Mouse (Mus musculus): ENCODE results near the gene Cdkn3. TPM values are rescaled to one million over a fixed set of nuclear protein-coding genes. Genes with fewer than 3 reads are reported as not detected.
A peak's percentile ranks its signal among the peaks of the same experiment; 100 is the strongest.

Gene Cdkn3
- total and polyA plus RNA-seq, 3 experiments: 16.0 to 27.8 (median 22.8) TPM

DNA sequence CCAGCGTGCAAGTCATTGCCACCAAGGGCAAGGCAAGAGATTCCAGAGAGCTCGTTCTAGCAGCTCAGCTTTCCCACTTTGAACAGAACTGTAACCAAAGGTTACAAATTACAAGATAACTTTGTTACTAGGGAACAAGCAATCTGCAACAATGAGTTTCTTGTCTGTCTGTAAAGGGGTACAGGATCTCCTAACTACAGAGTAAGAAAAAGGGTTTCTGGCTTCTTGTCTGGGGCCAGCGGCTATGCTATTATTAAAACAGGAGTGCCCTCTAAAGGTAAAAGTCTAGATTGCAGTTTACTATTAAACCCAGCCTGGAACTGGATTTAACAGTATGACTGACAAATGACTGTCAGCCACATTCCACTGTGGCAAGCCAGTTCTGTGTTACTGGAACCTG, 36.5 kb upstream of the Cdkn3 start:
- Histone ChIP-seq H3K4me1 (ENCODE audit: control insufficient read depth in 1 of 2, insufficient read depth in 2 of 2) (no peaks in the 10 kb centered on the region), H3K27me3 (replicated peaks) (no peaks in the 10 kb centered on the region), H3K9me3 (replicated peaks; ENCODE audit: low read length) (no peaks in the 10 kb centered on the region), H3K4me3 (replicated peaks in 1 of 3; ENCODE audit: low read depth in 2 of 3, low read length in 2 of 3, poor library complexity in 1 of 3) (no peak overlapping the region), H3K4me2 (ENCODE audit: insufficient read depth, low read depth, poor library complexity, severe bottlenecking) (no peak overlapping the region), H3K79me2 (replicated peaks; ENCODE audit: control insufficient read depth, extremely low read depth, insufficient read depth, poor library complexity, severe bottlenecking) (no peaks in the 10 kb centered on the region), H3K27ac (ENCODE audit: insufficient read depth, low read depth) (no peak overlapping the region), H3K36me3 (replicated peaks in 1 of 2; ENCODE audit: control insufficient read depth in 1 of 2, insufficient read depth in 1 of 2, low read length in 1 of 2) (no peaks in the 10 kb centered on the region), H3K9ac (ENCODE audit: insufficient read depth, low read depth) (no peak overlapping the region)
- dilution Hi-C loops (cut with MboI; ENCODE audit: extremely low pct_ligation_motif_present, extremely low pct_unique_long_range_greater_than_20kb, low sequenced_read_pairs) (no loop called here), in situ Hi-C loops (cut with MboI; ENCODE audit: low pct_ligation_motif_present, low pct_unique_long_range_greater_than_20kb, low sequenced_read_pairs) (loop anchor here (10.0 kb wide), 1 partner anchor 739 kb away; no protein-coding TSS in a partner anchor)
- peak; percentile 63 for DNase-seq (ENCODE audit: extremely low read depth)
- TF ChIP-seq USF1 (IDR thresholded peaks at IDR 0.05; ENCODE audit: low read depth, low read length): no peak
- TF ChIP-seq MAZ (IDR thresholded peaks at IDR 0.05; ENCODE audit: low read depth, low read length): no peak
- TF ChIP-seq TBP (conservative IDR thresholded peaks at IDR 0.05; ENCODE audit: low read depth, low read length): no peak
- TF ChIP-seq CTCF (conservative IDR thresholded peaks at IDR 0.05 in 1 of 2, IDR thresholded peaks at IDR 0.05 in 1 of 2; ENCODE audit: low read depth in 2 of 2, low read length in 2 of 2): peak; percentile 50 to 88
- TF ChIP-seq UBTF (IDR thresholded peaks at IDR 0.05; ENCODE audit: low read depth, low read length): no peak
- TF ChIP-seq RAD21 (IDR thresholded peaks at IDR 0.05; ENCODE audit: low read depth, low read length): peak; percentile 95
- no peak for TF ChIP-seq ETS1 (conservative IDR thresholded peaks at IDR 0.05; ENCODE audit: low read depth, low read length)
- no peak for TF ChIP-seq ZKSCAN1 (IDR thresholded peaks at IDR 0.05; ENCODE audit: borderline replicate concordance, low read depth, low read length)
- no peak for TF ChIP-seq IRF4 (IDR thresholded peaks at IDR 0.05; ENCODE audit: low read depth, low read length)
- no peak for TF ChIP-seq EP300 (IDR thresholded peaks at IDR 0.05; ENCODE audit: low read length)
- TF ChIP-seq TCF12 (IDR thresholded peaks at IDR 0.05; ENCODE audit: low read depth, low read length): no peak
- peak; percentile 76 for TF ChIP-seq SMC3 (IDR thresholded peaks at IDR 0.05; ENCODE audit: low read depth, low read length)
- TF ChIP-seq ZC3H11A (IDR thresholded peaks at IDR 0.05; ENCODE audit: low read depth, low read length): peak; percentile 42; the same call in 1 of the 2 replicates
- 0 out of 2 replicates have a peak, but pooled peaks have one; percentile 15 for TF ChIP-seq NELFE (IDR thresholded peaks at IDR 0.05; ENCODE audit: low read depth, low read length)

GRCm38 (mm10) chr14:46724941-46725340, 35.4 kb upstream of the Cdkn3 start:
- in situ Hi-C loops (cut with MboI; ENCODE audit: low pct_ligation_motif_present, low pct_unique_long_range_greater_than_20kb, low sequenced_read_pairs) (loop anchor here (10.0 kb wide), 1 partner anchor 740 kb away; no protein-coding TSS in a partner anchor), dilution Hi-C loops (cut with MboI; ENCODE audit: extremely low pct_ligation_motif_present, extremely low pct_unique_long_range_greater_than_20kb, low sequenced_read_pairs) (no loop called here)
- Histone ChIP-seq H3K4me3 (replicated peaks in 1 of 3; ENCODE audit: low read depth in 2 of 3, low read length in 2 of 3, poor library complexity in 1 of 3) (no peak overlapping the region), H3K9me3 (replicated peaks; ENCODE audit: low read length) (no peaks in the 10 kb centered on the region), H3K27ac (ENCODE audit: insufficient read depth, low read depth) (no peak overlapping the region), H3K9ac (ENCODE audit: insufficient read depth, low read depth) (no peak overlapping the region), H3K27me3 (replicated peaks) (no peaks in the 10 kb centered on the region), H3K4me1 (ENCODE audit: control insufficient read depth in 1 of 2, insufficient read depth in 2 of 2) (no peaks in the 10 kb centered on the region), H3K79me2 (replicated peaks; ENCODE audit: control insufficient read depth, extremely low read depth, insufficient read depth, poor library complexity, severe bottlenecking) (no peaks in the 10 kb centered on the region), H3K36me3 (replicated peaks in 1 of 2; ENCODE audit: control insufficient read depth in 1 of 2, insufficient read depth in 1 of 2, low read length in 1 of 2) (no peaks in the 10 kb centered on the region), H3K4me2 (ENCODE audit: insufficient read depth, low read depth, poor library complexity, severe bottlenecking) (no peak overlapping the region)
- no peak for DNase-seq (ENCODE audit: extremely low read depth)
- TF ChIP-seq POLR2A (IDR thresholded peaks at IDR 0.05; ENCODE audit: low read depth, low read length) (no peak), PAX5 (IDR thresholded peaks at IDR 0.05; ENCODE audit: low read length) (no peak), TCF12 (IDR thresholded peaks at IDR 0.05; ENCODE audit: low read depth, low read length) (no peak), UBTF (IDR thresholded peaks at IDR 0.05; ENCODE audit: low read depth, low read length) (no peak), E2F4 (IDR thresholded peaks at IDR 0.05; ENCODE audit: insufficient replicate concordance, low read depth, low read length) (no peak), BHLHE40 (IDR thresholded peaks at IDR 0.05; ENCODE audit: low read depth, low read length) (no peak), MXI1 (IDR thresholded peaks at IDR 0.05; ENCODE audit: low read depth, low read length) (no peak), CTCF (conservative IDR thresholded peaks at IDR 0.05 in 1 of 2, IDR thresholded peaks at IDR 0.05 in 1 of 2; ENCODE audit: low read depth in 2 of 2, low read length in 2 of 2) (no peak), SMC3 (IDR thresholded peaks at IDR 0.05; ENCODE audit: low read depth, low read length) (no peak), RCOR1 (conservative IDR thresholded peaks at IDR 0.05; ENCODE audit: low read depth, low read length) (no peak), POLR2AphosphoS2 (IDR thresholded peaks at IDR 0.05; ENCODE audit: low read depth, low read length) (no peak)
